Mouse (Mus musculus): ENCODE results near the gene Edem1. TPM values are rescaled to one million over a fixed set of nuclear protein-coding genes. Genes with fewer than 3 reads are reported as not detected.

Edem1 gene
- total and polyA plus RNA-seq, 3 experiments = 70.9 to 216 (median 157) TPM

- TF ChIP-seq ZKSCAN1 (IDR thresholded peaks at IDR 0.05; ENCODE audit: borderline replicate concordance, low read depth, low read length) (no peak), CHD2 (IDR thresholded peaks at IDR 0.05; ENCODE audit: low read length) (peak; percentile 4; the same call in 1 of the 2 replicates), USF1 (IDR thresholded peaks at IDR 0.05; ENCODE audit: low read depth, low read length) (no peak)
Observed at GRCm38 (mm10) chr6:108832170-108832569, 3.7 kb downstream of the Edem1 start (continued).

GRCm38 (mm10) chr6:108832989-108833388 lies 4.5 kb downstream of the Edem1 start:
- dilution Hi-C loops (cut with MboI; ENCODE audit: extremely low pct_ligation_motif_present, extremely low pct_unique_long_range_greater_than_20kb, low sequenced_read_pairs) (no loop called here), in situ Hi-C loops (cut with MboI; ENCODE audit: low pct_ligation_motif_present, low pct_unique_long_range_greater_than_20kb, low sequenced_read_pairs) (no loop called here)
- Histone ChIP-seq H3K36me3 (replicated peaks in 1 of 2; ENCODE audit: control insufficient read depth in 1 of 2, insufficient read depth in 1 of 2, low read length in 1 of 2) (peaks cover 9 to 10% of the 10 kb centered on the region in 2 experiments), H3K27me3 (replicated peaks) (no peaks in the 10 kb centered on the region), H3K4me3 (replicated peaks in 1 of 3; ENCODE audit: low read depth in 2 of 3, low read length in 2 of 3, poor library complexity in 1 of 3) (peak overlapping the region; percentile 25 to 96 (median 42)), H3K9ac (ENCODE audit: insufficient read depth, low read depth) (peak overlapping the region; percentile 79), H3K27ac (ENCODE audit: insufficient read depth, low read depth) (peak overlapping the region; percentile 58), H3K9me3 (replicated peaks; ENCODE audit: low read length) (no peaks in the 10 kb centered on the region), H3K4me1 (ENCODE audit: control insufficient read depth in 1 of 2, insufficient read depth in 2 of 2) (peaks cover 11 to 38% of the 10 kb centered on the region in 2 experiments), H3K4me2 (ENCODE audit: insufficient read depth, low read depth, poor library complexity, severe bottlenecking) (peak overlapping the region; percentile 100), H3K79me2 (replicated peaks; ENCODE audit: control insufficient read depth, extremely low read depth, insufficient read depth, poor library complexity, severe bottlenecking) (peaks cover 85% of the 10 kb centered on the region)
- no peak for DNase-seq (ENCODE audit: extremely low read depth)
- TF ChIP-seq KAT2A (IDR thresholded peaks at IDR 0.05; ENCODE audit: insufficient replicate concordance, low read length) (no peak), CTCF (conservative IDR thresholded peaks at IDR 0.05 in 1 of 2, IDR thresholded peaks at IDR 0.05 in 1 of 2; ENCODE audit: low read depth in 2 of 2, low read length in 2 of 2) (peak in 1 of 2 experiments; percentile 32; a peak in 2 of 4 replicates), UBTF (IDR thresholded peaks at IDR 0.05; ENCODE audit: low read depth, low read length) (no peak), RAD21 (IDR thresholded peaks at IDR 0.05; ENCODE audit: low read depth, low read length) (peak; percentile 26), JUN (IDR thresholded peaks at IDR 0.05; ENCODE audit: insufficient read depth, low read depth, low read length) (no peak), ZNF384 (IDR thresholded peaks at IDR 0.05; ENCODE audit: low read depth, low read length) (peak; percentile 68), POLR2AphosphoS2 (IDR thresholded peaks at IDR 0.05; ENCODE audit: low read depth, low read length) (no peak), TCF12 (IDR thresholded peaks at IDR 0.05; ENCODE audit: low read depth, low read length) (no peak), NRF1 (IDR thresholded peaks at IDR 0.05; ENCODE audit: low read depth, low read length) (no peak), HCFC1 (IDR thresholded peaks at IDR 0.05; ENCODE audit: low read depth, low read length) (no peak), POLR2A (IDR thresholded peaks at IDR 0.05; ENCODE audit: low read depth, low read length) (no peak), BHLHE40 (IDR thresholded peaks at IDR 0.05; ENCODE audit: low read depth, low read length) (no peak), ELF1 (IDR thresholded peaks at IDR 0.05; ENCODE audit: low read depth, low read length) (no peak), MAFK (IDR thresholded peaks at IDR 0.05; ENCODE audit: insufficient replicate concordance, low read length) (no peak), MYC (IDR thresholded peaks at IDR 0.05; ENCODE audit: low read depth, low read length) (no peak)
